Mouse (Mus musculus): ENCODE measurements around the gene Ndufs8. TPM values are rescaled to one million over a fixed set of nuclear protein-coding genes. Genes with fewer than 3 reads are reported as not detected.

The Ndufs8 gene
- 575 and 594 TPM in 2 replicates for polyA plus RNA-seq (2021; fragmentation: Nextera tagmentation)
- long read RNA-seq, experiment 1, transcript Ndufs8-201 (7 exons, 983 nt) = minor isoform, 26 of 357 reads
- long read RNA-seq, experiment 1, transcript Ndufs8-205 (7 exons, 780 nt) = major isoform, 285 of 357 reads
- long read RNA-seq, experiment 1, transcript Ndufs8-203 (7 exons, 977 nt) = minor isoform, 9 of 357 reads
- long read RNA-seq, experiment 1, partial matches to known transcripts = 19 of 357 reads
- long read RNA-seq, experiment 1, other reads (novel, unspliced or antisense) = 17 of 357 reads
- long read RNA-seq, experiment 2, transcript Ndufs8-205 (7 exons, 780 nt) = major isoform, 47 of 71 reads
- long read RNA-seq, experiment 2, transcript Ndufs8-201 (7 exons, 983 nt) = minor isoform, 16 of 71 reads
- long read RNA-seq, experiment 2, partial matches to known transcripts = 4 of 71 reads
- long read RNA-seq, experiment 2, other reads (novel, unspliced or antisense) = 3 of 71 reads

GRCm38 (mm10) chr19:3912337-3913204 is at the start of gene Ndufs8:
Gene Ndufs8, minus strand, starts transcription at chr19:3912774.

GRCm38 (mm10) chr19:3958470-3958869 is 45.9 kb upstream of the Ndufs8 start, which contains the start of gene Aldh3b3:
Gene Aldh3b3, plus strand, starts transcription at chr19:3958645.

GRCm38 (mm10) chr19:3935032-3935895 is 22.7 kb upstream of the Ndufs8 start, which contains the start of gene Unc93b1:
Gene Unc93b1, plus strand, starts transcription at chr19:3935186.

GRCm38 (mm10) chr19:3929211-3929941 is 16.8 kb upstream of the Ndufs8 start, which contains the start of gene Aldh3b1:
Gene Aldh3b1, minus strand, starts transcription at chr19:3929808.

GRCm38 (mm10) chr19:3906795-3907786 is 5.5 kb downstream of the Ndufs8 start, which contains the start of gene Tcirg1:
Gene Tcirg1, minus strand, starts transcription at chr19:3907133.

Other genes with a start within 250 kb of the Ndufs8 start
- gene Lrp5, start 226.2 kb downstream of the Ndufs8 start, polyA plus RNA-seq (2021; fragmentation: Nextera tagmentation) = 3.7 and 5.0 TPM in 2 replicates
- gene 1810055G02Rik, start 204.5 kb downstream of the Ndufs8 start, polyA plus RNA-seq (2021; fragmentation: Nextera tagmentation) = 21.9 and 23.4 TPM in 2 replicates
- gene Kmt5b, start 145.4 kb downstream of the Ndufs8 start, polyA plus RNA-seq (2021; fragmentation: Nextera tagmentation) = 8.6 and 9.5 TPM in 2 replicates
- 19.4 and 20.0 TPM in 2 replicates for gene Chka, start 61.0 kb downstream of the Ndufs8 start, polyA plus RNA-seq (2021; fragmentation: Nextera tagmentation)
- 3.9 and 4.3 TPM in 2 replicates for gene Tcirg1, start 5.6 kb downstream of the Ndufs8 start, polyA plus RNA-seq (2021; fragmentation: Nextera tagmentation)
- 7.0 and 8.7 TPM in 2 replicates for gene Aldh3b1, start 17.0 kb upstream of the Ndufs8 start, polyA plus RNA-seq (2021; fragmentation: Nextera tagmentation)
- gene Unc93b1, start 22.4 kb upstream of the Ndufs8 start, polyA plus RNA-seq (2021; fragmentation: Nextera tagmentation) = 25.0 and 27.9 TPM in 2 replicates
- gene Aldh3b3, start 45.9 kb upstream of the Ndufs8 start, polyA plus RNA-seq (2021; fragmentation: Nextera tagmentation) = not detected in 2 replicates
- 2.3 and 2.5 TPM in 2 replicates for gene Aldh3b2, start 59.6 kb upstream of the Ndufs8 start, polyA plus RNA-seq (2021; fragmentation: Nextera tagmentation)
- gene Acy3, start 73.8 kb upstream of the Ndufs8 start, polyA plus RNA-seq (2021; fragmentation: Nextera tagmentation) = 2.2 and 3.3 TPM in 2 replicates
- 0.10 TPM in 1 of 2 replicates, not detected in the other for gene Tbx10, start 80.0 kb upstream of the Ndufs8 start, polyA plus RNA-seq (2021; fragmentation: Nextera tagmentation)
- 22.0 and 24.3 TPM in 2 replicates for gene Nudt8, start 87.8 kb upstream of the Ndufs8 start, polyA plus RNA-seq (2021; fragmentation: Nextera tagmentation)
- gene Gm49405, start 87.9 kb upstream of the Ndufs8 start, polyA plus RNA-seq (2021; fragmentation: Nextera tagmentation) = 0.09 and 0.10 TPM in 2 replicates
- gene Doc2g, start 90.5 kb upstream of the Ndufs8 start, polyA plus RNA-seq (2021; fragmentation: Nextera tagmentation) = 2.8 and 2.9 TPM in 2 replicates
- gene Ndufv1, start 100.0 kb upstream of the Ndufs8 start, polyA plus RNA-seq (2021; fragmentation: Nextera tagmentation) = 448 and 464 TPM in 2 replicates
- 1,221 and 1,279 TPM in 2 replicates for gene Gstp1, start 125.2 kb upstream of the Ndufs8 start, polyA plus RNA-seq (2021; fragmentation: Nextera tagmentation)
- 2.1 and 2.8 TPM in 2 replicates for gene Gstp2, start 133.2 kb upstream of the Ndufs8 start, polyA plus RNA-seq (2021; fragmentation: Nextera tagmentation)
- gene Gstp3, start 146.8 kb upstream of the Ndufs8 start, polyA plus RNA-seq (2021; fragmentation: Nextera tagmentation) = not detected in 2 replicates
- not detected in 2 replicates for gene Cabp2, start 168.8 kb upstream of the Ndufs8 start, polyA plus RNA-seq (2021; fragmentation: Nextera tagmentation)
- gene Cdk2ap2, start 184.4 kb upstream of the Ndufs8 start, polyA plus RNA-seq (2021; fragmentation: Nextera tagmentation) = 59.8 and 62.1 TPM in 2 replicates
- 52.0 and 59.9 TPM in 2 replicates for gene Pitpnm1, start 187.2 kb upstream of the Ndufs8 start, polyA plus RNA-seq (2021; fragmentation: Nextera tagmentation)
- gene Aip, start 213.1 kb upstream of the Ndufs8 start, polyA plus RNA-seq (2021; fragmentation: Nextera tagmentation) = 204 and 212 TPM in 2 replicates
- not detected in 2 replicates for gene Gpr152, start 227.0 kb upstream of the Ndufs8 start, polyA plus RNA-seq (2021; fragmentation: Nextera tagmentation)
- gene Cabp4, start 231.3 kb upstream of the Ndufs8 start, polyA plus RNA-seq (2021; fragmentation: Nextera tagmentation) = 0.04 TPM in 1 of 2 replicates, not detected in the other
- gene Coro1b, start 235.8 kb upstream of the Ndufs8 start, polyA plus RNA-seq (2021; fragmentation: Nextera tagmentation) = 101 and 105 TPM in 2 replicates
- gene Ptprcap, start 240.8 kb upstream of the Ndufs8 start, polyA plus RNA-seq (2021; fragmentation: Nextera tagmentation) = 1.2 and 2.0 TPM in 2 replicates

All from layer of hippocampus, adult 6 months (tissue).